Mouse (Mus musculus) neural tube, embryonic 13.5 days (tissue): ENCODE measurements at regions not wholly inside any gene's neighbourhood (a gene's known extent, or its start where the extent isn't known, plus 50 kb on each side); places are given as distances from the start of the nearest gene placed in this dataset.

Experiments
- ATAC-seq: fragments of 200-750 bp; cut with Nextera tagmentation; 2 replicates; pipeline ENCODE4 v1.8.0; 2017; ENCODE audit warnings: low read depth, mild to moderate bottlenecking, moderate TSS enrichment, moderate library complexity
- H3K27ac ChIP-seq: fragments of 300-500 bp; sonication (generic); replicated peaks from 2 replicates; pipeline ENCODE4 v1.5.1; 2015; ENCODE audit warnings: moderate library complexity, mild to moderate bottlenecking, inconsistent platforms
- H3K27me3 ChIP-seq: fragments of 300-500 bp; sonication (generic); 2 replicates; pipeline ENCODE4 v1.6.1; 2015; ENCODE audit warnings: mild to moderate bottlenecking, inconsistent platforms
- H3K36me3 ChIP-seq: fragments of 300-500 bp; sonication (generic); 2 replicates; pipeline ENCODE4 v1.6.1; 2015; ENCODE audit warnings: mild to moderate bottlenecking, inconsistent platforms
- H3K4me1 ChIP-seq: fragments of 300-500 bp; sonication (generic); replicated peaks from 2 replicates; pipeline ENCODE4 v1.6.1; 2015; ENCODE audit warnings: inconsistent platforms
- H3K4me2 ChIP-seq: fragments of 300-500 bp; sonication (generic); 2 replicates; pipeline ENCODE4 v1.6.1; 2015; ENCODE audit warnings: inconsistent platforms, mild to moderate bottlenecking, moderate library complexity
- H3K4me3 ChIP-seq: fragments of 300-500 bp; sonication (generic); 2 replicates; pipeline ENCODE4 v1.5.1; 2015; ENCODE audit warnings: mild to moderate bottlenecking, inconsistent platforms
- H3K9ac ChIP-seq: fragments of 300-500 bp; sonication (generic); 2 replicates; pipeline ENCODE4 v1.6.1; 2015; ENCODE audit warnings: moderate library complexity, mild to moderate bottlenecking, inconsistent platforms
- H3K9me3 ChIP-seq: fragments of 300-500 bp; sonication (generic); 2 replicates; pipeline ENCODE4 v1.6.1; 2016; ENCODE audit warnings: inconsistent platforms
- WGBS: fragments of 180-500 bp; shearing (Covaris S2); methylation state at CpG from one replicate; pipeline ENCODE4 v1.1.7; 2015; 5-methylcytosine and 5-hydroxymethylcytosine counted together

GRCm38 (mm10) chr11:24257741-24258140 lies 179.9 kb downstream of the Bcl11a start:
- H3K4me2 ChIP-seq: no peak overlapping the region
- no peak overlapping the region for H3K27ac ChIP-seq
- H3K27me3 ChIP-seq: no peaks in the 10 kb centered on the region
- H3K4me1 ChIP-seq: 0 out of 2 replicates have a peak, but pooled peaks cover 7% of the 10 kb centered on the region
- no peak overlapping the region for H3K4me3 ChIP-seq
- H3K36me3 ChIP-seq: no peaks in the 10 kb centered on the region
- H3K9ac ChIP-seq: no peak overlapping the region
- no peak for ATAC-seq
- H3K9me3 ChIP-seq: no peaks in the 10 kb centered on the region

- 0 out of 2 replicates have a peak, but pooled peaks cover 7% of the 10 kb centered on the region for H3K4me1 ChIP-seq
Measured at GRCm38 (mm10) chr11:24258340-24258739, 180.5 kb downstream of the Bcl11a start.

GRCm38 (mm10) chr11:24259668-24260067 lies 181.8 kb downstream of the Bcl11a start:
- Histone ChIP-seq H3K27ac (no peak overlapping the region), H3K36me3 (no peaks in the 10 kb centered on the region), H3K9ac (no peak overlapping the region), H3K4me3 (no peak overlapping the region), H3K4me2 (no peak overlapping the region), H3K27me3 (no peaks in the 10 kb centered on the region), H3K4me1 (0 out of 2 replicates have a peak, but pooled peaks cover 7% of the 10 kb centered on the region), H3K9me3 (no peaks in the 10 kb centered on the region)
- 67% methylated on average over 2 of the region's 2 CpGs for WGBS
- ATAC-seq: no peak

More at GRCm38 (mm10) chr11:24258340-24258739, 180.5 kb downstream of the Bcl11a start:
- WGBS: 86% methylated on average over 6 of the region's 6 CpGs
- no peak overlapping the region for H3K27ac ChIP-seq
- H3K36me3 ChIP-seq: no peaks in the 10 kb centered on the region
- H3K4me2 ChIP-seq: no peak overlapping the region
- no peaks in the 10 kb centered on the region for H3K9me3 ChIP-seq
- H3K4me3 ChIP-seq: no peak overlapping the region
- no peak for ATAC-seq
- H3K9ac ChIP-seq: no peak overlapping the region
- no peaks in the 10 kb centered on the region for H3K27me3 ChIP-seq

- Histone ChIP-seq H3K27ac (no peak overlapping the region), H3K36me3 (no peaks in the 10 kb centered on the region), H3K4me1 (0 out of 2 replicates have a peak, but pooled peaks cover 9% of the 10 kb centered on the region), H3K27me3 (no peaks in the 10 kb centered on the region), H3K4me3 (no peak overlapping the region), H3K9me3 (no peaks in the 10 kb centered on the region), H3K4me2 (no peak overlapping the region), H3K9ac (no peak overlapping the region)
- ATAC-seq: no peak
- WGBS: 71% methylated on average over 2 of the region's 2 CpGs
Measured at GRCm38 (mm10) chr11:24269046-24269445, 191.2 kb downstream of the Bcl11a start.

- peaks cover 7% of the 10 kb centered on the region; the same call in 1 of the 2 replicates for H3K27me3 ChIP-seq
- peaks cover 30% of the 10 kb centered on the region for H3K4me1 ChIP-seq
- H3K36me3 ChIP-seq: no peaks in the 10 kb centered on the region
- ATAC-seq: no peak
- 81% methylated on average over 5 of the region's 5 CpGs for WGBS
- no peak overlapping the region for H3K9ac ChIP-seq
- no peak overlapping the region for H3K4me3 ChIP-seq
- no peaks in the 10 kb centered on the region for H3K9me3 ChIP-seq
- H3K4me2 ChIP-seq: no peak overlapping the region
- H3K27ac ChIP-seq: no peak overlapping the region
Measured at GRCm38 (mm10) chr11:24281628-24282027, 203.8 kb downstream of the Bcl11a start.

GRCm38 (mm10) chr11:24282556-24282955 lies 204.7 kb downstream of the Bcl11a start:
- H3K4me3 ChIP-seq: 0 out of 2 replicates have a peak overlapping the region, but pooled peaks have one; percentile 11
- H3K9me3 ChIP-seq: no peaks in the 10 kb centered on the region
- peak; percentile 34 for ATAC-seq
- H3K9ac ChIP-seq: peak overlapping the region; percentile 17
- peak overlapping the region; percentile 49 for H3K4me2 ChIP-seq
- 24% methylated on average over 9 of the region's 9 CpGs for WGBS
- peaks cover 7% of the 10 kb centered on the region; the same call in 1 of the 2 replicates for H3K27me3 ChIP-seq
- H3K27ac ChIP-seq: peak overlapping the region; percentile 3
- H3K36me3 ChIP-seq: no peaks in the 10 kb centered on the region
- H3K4me1 ChIP-seq: peaks cover 40% of the 10 kb centered on the region

GRCm38 (mm10) chr11:24286129-24287108 lies 208.6 kb downstream of the Bcl11a start:
- peak overlapping the region; percentile 24; the same call in 1 of the 2 replicates for H3K4me2 ChIP-seq
- 0 out of 2 replicates have a peak overlapping the region, but pooled peaks have one; percentile 28 for H3K27ac ChIP-seq
- ATAC-seq: peak; percentile 84
- H3K4me3 ChIP-seq: no peak overlapping the region
- no peaks in the 10 kb centered on the region for H3K9me3 ChIP-seq
- peaks cover 43% of the 10 kb centered on the region for H3K4me1 ChIP-seq
- 4% methylated on average over 18 of the region's 18 CpGs for WGBS
- H3K9ac ChIP-seq: 0 out of 2 replicates have a peak overlapping the region, but pooled peaks have one; percentile 1
- peaks cover 7% of the 10 kb centered on the region; the same call in 1 of the 2 replicates for H3K27me3 ChIP-seq
- no peaks in the 10 kb centered on the region for H3K36me3 ChIP-seq

- no peak for ATAC-seq
- WGBS: 72% methylated on average over 3 of the region's 3 CpGs
- Histone ChIP-seq H3K36me3 (no peaks in the 10 kb centered on the region), H3K4me3 (no peak overlapping the region), H3K9me3 (no peaks in the 10 kb centered on the region), H3K4me2 (no peak overlapping the region), H3K27me3 (0 out of 2 replicates have a peak, but pooled peaks cover 6% of the 10 kb centered on the region), H3K27ac (no peak overlapping the region), H3K9ac (no peak overlapping the region), H3K4me1 (peaks cover 22% of the 10 kb centered on the region)
Measured at GRCm38 (mm10) chr11:24293209-24293608, 215.4 kb downstream of the Bcl11a start.

- Histone ChIP-seq H3K4me3 (no peak overlapping the region), H3K9me3 (no peaks in the 10 kb centered on the region), H3K4me2 (no peak overlapping the region), H3K36me3 (no peaks in the 10 kb centered on the region), H3K4me1 (peaks cover 22% of the 10 kb centered on the region), H3K27ac (no peak overlapping the region), H3K9ac (no peak overlapping the region), H3K27me3 (0 out of 2 replicates have a peak, but pooled peaks cover 6% of the 10 kb centered on the region)
- 75% methylated on average over 7 of the region's 7 CpGs for WGBS
- ATAC-seq: no peak
Measured at GRCm38 (mm10) chr11:24293860-24294531, 216.1 kb downstream of the Bcl11a start.

- H3K9me3 ChIP-seq: no peaks in the 10 kb centered on the region
- WGBS: 24% methylated on average over 12 of the region's 12 CpGs
- no peak overlapping the region for H3K4me3 ChIP-seq
- peak overlapping the region; percentile 0; the same call in 1 of the 2 replicates for H3K4me2 ChIP-seq
- H3K9ac ChIP-seq: no peak overlapping the region
- H3K36me3 ChIP-seq: no peaks in the 10 kb centered on the region
- H3K4me1 ChIP-seq: peaks cover 22% of the 10 kb centered on the region
- no peaks in the 10 kb centered on the region for H3K27me3 ChIP-seq
- no peak overlapping the region for H3K27ac ChIP-seq
- no peak for ATAC-seq
Measured at GRCm38 (mm10) chr11:24296893-24297624, 219.2 kb downstream of the Bcl11a start.

GRCm38 (mm10) chr11:24297763-24298162 lies 219.9 kb downstream of the Bcl11a start:
- peaks cover 22% of the 10 kb centered on the region for H3K4me1 ChIP-seq
- no peaks in the 10 kb centered on the region for H3K27me3 ChIP-seq
- H3K4me2 ChIP-seq: no peak overlapping the region
- no peaks in the 10 kb centered on the region for H3K9me3 ChIP-seq
- H3K36me3 ChIP-seq: no peaks in the 10 kb centered on the region
- no peak overlapping the region for H3K9ac ChIP-seq
- H3K4me3 ChIP-seq: no peak overlapping the region
- no peak overlapping the region for H3K27ac ChIP-seq
- WGBS: 40% methylated on average over 5 of the region's 5 CpGs
- no peak for ATAC-seq
